Mouse (Mus musculus): Measurements from ENCODE around the gene Pcgf6. TPM values are rescaled to one million over a fixed set of nuclear protein-coding genes. Genes with fewer than 3 reads are reported as not detected.

Pcgf6 gene
- polyA plus RNA-seq (2016; fragmentation: Nextera tagmentation; extraction: Ambion mirVana), result 35.6 and 36.7 TPM in 2 replicates

- Histone ChIP-seq H3K36me3 (replicated peaks) (peaks cover 30% of the 10 kb centered on the region), H3K4me1 (peaks cover 27% of the 10 kb centered on the region), H3K27me3 (ENCODE audit: poor library complexity, severe bottlenecking) (no peaks in the 10 kb centered on the region), H3K9me3 (no peaks in the 10 kb centered on the region), H3K4me3 (peak within 1 kb of the TSS; percentile 88), H3K27ac (peak within 1 kb of the TSS; percentile 97)
- peak; percentile 85 for DNase-seq (ENCODE audit: extremely low spot score, low spot score)
- WGBS, result under 1% methylated on average over 75 of the region's 75 CpGs
Observed at GRCm38 (mm10) chr19:47050271-47051032, at the start of gene Pcgf6. Gene Pcgf6, minus strand, starts transcription at chr19:47050906.

- Histone ChIP-seq H3K4me1 (peaks cover 29% of the 10 kb centered on the region), H3K27ac (peak within 1 kb of the TSS; percentile 91), H3K27me3 (ENCODE audit: poor library complexity, severe bottlenecking) (no peaks in the 10 kb centered on the region), H3K4me3 (peak within 1 kb of the TSS; percentile 89), H3K36me3 (replicated peaks) (peaks cover 59% of the 10 kb centered on the region), H3K9me3 (no peaks in the 10 kb centered on the region)
- WGBS, result under 1% methylated on average over 56 of the region's 56 CpGs
- peak; percentile 97 for DNase-seq (ENCODE audit: extremely low spot score, low spot score)
Observed at GRCm38 (mm10) chr19:47090550-47091156, 39.9 kb upstream of the Pcgf6 start, which contains the start of the genes Usmg5 and Pdcd11. Gene Usmg5, minus strand, starts transcription at chr19:47090647. Gene Pdcd11, plus strand, starts transcription at chr19:47090768.

- DNase-seq (ENCODE audit: extremely low spot score, low spot score), result no peak
- peaks cover 59% of the 10 kb centered on the region for H3K36me3 ChIP-seq (replicated peaks)
Observed at GRCm38 (mm10) chr19:47089718-47090525, 39.2 kb upstream of the Pcgf6 start.

GRCm38 (mm10) chr19:47088226-47088625 is 37.5 kb upstream of the Pcgf6 start:
- H3K36me3 ChIP-seq (replicated peaks), result peaks cover 59% of the 10 kb centered on the region
- H3K27ac ChIP-seq, result no peak overlapping the region
- no peak overlapping the region for H3K4me3 ChIP-seq
- H3K9me3 ChIP-seq, result no peaks in the 10 kb centered on the region
- no peaks in the 10 kb centered on the region for H3K27me3 ChIP-seq (ENCODE audit: poor library complexity, severe bottlenecking)
- no peak for DNase-seq (ENCODE audit: extremely low spot score, low spot score)
- peaks cover 29% of the 10 kb centered on the region for H3K4me1 ChIP-seq
- 93% methylated on average over 3 of the region's 3 CpGs for WGBS

More at GRCm38 (mm10) chr19:47089718-47090525, 39.2 kb upstream of the Pcgf6 start:
- WGBS, result 3% methylated on average over 36 of the region's 36 CpGs
- peak overlapping the region; percentile 91 for H3K27ac ChIP-seq
- no peaks in the 10 kb centered on the region for H3K27me3 ChIP-seq (ENCODE audit: poor library complexity, severe bottlenecking)
- peaks cover 29% of the 10 kb centered on the region for H3K4me1 ChIP-seq
- peak overlapping the region; percentile 89 for H3K4me3 ChIP-seq
- H3K9me3 ChIP-seq, result no peaks in the 10 kb centered on the region

GRCm38 (mm10) chr19:47067924-47068611 is 17.4 kb upstream of the Pcgf6 start:
- Histone ChIP-seq H3K27me3 (ENCODE audit: poor library complexity, severe bottlenecking) (no peaks in the 10 kb centered on the region), H3K36me3 (replicated peaks) (peaks cover 26% of the 10 kb centered on the region), H3K27ac (peak overlapping the region; percentile 95), H3K4me1 (peaks cover 14% of the 10 kb centered on the region), H3K9me3 (no peaks in the 10 kb centered on the region), H3K4me3 (peak overlapping the region; percentile 99)
- WGBS, result under 1% methylated on average over 66 of the region's 72 CpGs
- DNase-seq (ENCODE audit: extremely low spot score, low spot score), result peak; percentile 85

GRCm38 (mm10) chr19:47067096-47067882 is 16.6 kb upstream of the Pcgf6 start, which contains the start of gene Taf5:
Gene Taf5, plus strand, starts transcription at chr19:47067746.
- Histone ChIP-seq H3K27ac (peak within 1 kb of the TSS; percentile 95), H3K4me1 (peaks cover 14% of the 10 kb centered on the region), H3K36me3 (replicated peaks) (peaks cover 18% of the 10 kb centered on the region), H3K27me3 (ENCODE audit: poor library complexity, severe bottlenecking) (no peaks in the 10 kb centered on the region), H3K4me3 (peak within 1 kb of the TSS; percentile 99), H3K9me3 (no peaks in the 10 kb centered on the region)
- peak; percentile 97 for DNase-seq (ENCODE audit: extremely low spot score, low spot score)
- 11% methylated on average over 49 of the region's 49 CpGs for WGBS

GRCm38 (mm10) chr19:47065860-47066259 is 15.2 kb upstream of the Pcgf6 start:
- Histone ChIP-seq H3K36me3 (replicated peaks) (peaks cover 4% of the 10 kb centered on the region), H3K9me3 (no peaks in the 10 kb centered on the region), H3K4me3 (no peak overlapping the region), H3K27ac (no peak overlapping the region), H3K27me3 (ENCODE audit: poor library complexity, severe bottlenecking) (no peaks in the 10 kb centered on the region), H3K4me1 (peaks cover 14% of the 10 kb centered on the region)
- 97% methylated on average over 3 of the region's 3 CpGs for whole genome bisulfite sequencing
- DNase-seq (ENCODE audit: extremely low spot score, low spot score), result no peak

GRCm38 (mm10) chr19:47057684-47058083 is 7.0 kb upstream of the Pcgf6 start:
- WGBS, result 48% methylated on average over 1 of the region's 1 CpGs
- H3K27ac ChIP-seq, result no peak overlapping the region

GRCm38 (mm10) chr19:47053471-47053870 is 2.8 kb upstream of the Pcgf6 start:
- Histone ChIP-seq H3K4me3 (no peak overlapping the region), H3K27me3 (ENCODE audit: poor library complexity, severe bottlenecking) (no peaks in the 10 kb centered on the region), H3K9me3 (no peaks in the 10 kb centered on the region), H3K27ac (no peak overlapping the region), H3K4me1 (peaks cover 23% of the 10 kb centered on the region), H3K36me3 (replicated peaks) (peaks cover under 1% of the 10 kb centered on the region; the same call in 1 of the 2 replicates)
- no peak for DNase-seq (ENCODE audit: extremely low spot score, low spot score)
- WGBS, result 88% methylated on average over 4 of the region's 4 CpGs

More at GRCm38 (mm10) chr19:47057684-47058083, 7.0 kb upstream of the Pcgf6 start:
- Histone ChIP-seq H3K27me3 (ENCODE audit: poor library complexity, severe bottlenecking) (no peaks in the 10 kb centered on the region), H3K9me3 (no peaks in the 10 kb centered on the region), H3K4me1 (no peaks in the 10 kb centered on the region), H3K36me3 (replicated peaks) (no peaks in the 10 kb centered on the region), H3K4me3 (no peak overlapping the region)
- DNase-seq (ENCODE audit: extremely low spot score, low spot score), result no peak

- Histone ChIP-seq H3K27ac (no peak overlapping the region), H3K36me3 (replicated peaks) (peaks cover 6% of the 10 kb centered on the region), H3K4me1 (peaks cover 27% of the 10 kb centered on the region), H3K9me3 (no peaks in the 10 kb centered on the region), H3K4me3 (no peak overlapping the region), H3K27me3 (ENCODE audit: poor library complexity, severe bottlenecking) (no peaks in the 10 kb centered on the region)
- no peak for DNase-seq (ENCODE audit: extremely low spot score, low spot score)
- WGBS, result 86% methylated on average over 4 of the region's 4 CpGs
Observed at GRCm38 (mm10) chr19:47052927-47053326, 2.2 kb upstream of the Pcgf6 start.

- peak overlapping the region; percentile 97 for H3K27ac ChIP-seq
- peaks cover 37% of the 10 kb centered on the region for H3K36me3 ChIP-seq (replicated peaks)
- DNase-seq (ENCODE audit: extremely low spot score, low spot score), result no peak
- no peaks in the 10 kb centered on the region for H3K9me3 ChIP-seq
- H3K4me3 ChIP-seq, result peak overlapping the region; percentile 88
- H3K4me1 ChIP-seq, result peaks cover 27% of the 10 kb centered on the region
- WGBS, result 11% methylated on average over 7 of the region's 7 CpGs
- no peaks in the 10 kb centered on the region for H3K27me3 ChIP-seq (ENCODE audit: poor library complexity, severe bottlenecking)
Observed at GRCm38 (mm10) chr19:47049840-47050239, 866 bp downstream of the Pcgf6 start.

Data from forebrain, embryonic 10.5 days (tissue).